Mouse (Mus musculus): ENCODE measurements at regions not wholly inside any gene's neighbourhood (a gene's known extent, or its start where the extent isn't known, plus 50 kb on each side); places are given as distances from the start of the nearest gene placed in this dataset.

- TF ChIP-seq ZC3H11A (IDR thresholded peaks at IDR 0.05; ENCODE audit: borderline replicate concordance, low read depth, low read length) (no peak), HCFC1 (IDR thresholded peaks at IDR 0.05; ENCODE audit: borderline replicate concordance, insufficient read depth, low read length) (no peak)
Observed at GRCm38 (mm10) chr5:33542643-33543042, 86.8 kb downstream of the Fam53a start.
